Mouse (Mus musculus): ENCODE data around the gene Cysltr1. TPM values are rescaled to one million over a fixed set of nuclear protein-coding genes. Genes with fewer than 3 reads are reported as not detected.

The Cysltr1 gene
- 0.63 and 0.88 TPM in 2 replicates for polyA plus RNA-seq (2016; fragmentation: Nextera tagmentation; extraction: Ambion mirVana)

- no peaks in the 10 kb centered on the region for H3K9me3 ChIP-seq
- no peak within 1 kb of the TSS for H3K4me3 ChIP-seq (replicated peaks)
- H3K4me1 ChIP-seq, result no peaks in the 10 kb centered on the region
- H3K9ac ChIP-seq, result no peak within 1 kb of the TSS
- no peaks in the 10 kb centered on the region for H3K36me3 ChIP-seq (replicated peaks)
- no peak within 1 kb of the TSS for H3K4me2 ChIP-seq
- 24% methylated on average over 6 of the region's 6 CpGs for WGBS
- H3K27me3 ChIP-seq, result no peaks in the 10 kb centered on the region
- no peak within 1 kb of the TSS for H3K27ac ChIP-seq
- ATAC-seq (ENCODE audit: low FRiP score), result no peak
Observed at GRCm38 (mm10) chrX:106603386-106603785, at the start of gene Cysltr1. Gene Cysltr1, minus strand, starts transcription at chrX:106603679.

GRCm38 (mm10) chrX:106634799-106635541 is 31.5 kb upstream of the Cysltr1 start:
- H3K4me3 ChIP-seq (replicated peaks), result no peak overlapping the region
- no peaks in the 10 kb centered on the region for H3K4me1 ChIP-seq
- H3K27ac ChIP-seq, result no peak overlapping the region
- H3K27me3 ChIP-seq, result no peaks in the 10 kb centered on the region
- no peak overlapping the region for H3K9ac ChIP-seq
- no peaks in the 10 kb centered on the region for H3K9me3 ChIP-seq
- WGBS, result 87% methylated on average over 3 of the region's 3 CpGs
- H3K4me2 ChIP-seq, result no peak overlapping the region
- no peak for ATAC-seq (ENCODE audit: low FRiP score)
- H3K36me3 ChIP-seq (replicated peaks), result no peaks in the 10 kb centered on the region

- Histone ChIP-seq H3K4me2 (no peak overlapping the region), H3K4me1 (no peaks in the 10 kb centered on the region)
Observed at GRCm38 (mm10) chrX:106633543-106633942, 30.1 kb upstream of the Cysltr1 start.

GRCm38 (mm10) chrX:106628514-106628913 is 25.0 kb upstream of the Cysltr1 start:
- Histone ChIP-seq H3K27me3 (no peaks in the 10 kb centered on the region), H3K9me3 (no peaks in the 10 kb centered on the region), H3K36me3 (replicated peaks) (no peaks in the 10 kb centered on the region), H3K27ac (no peak overlapping the region), H3K4me2 (no peak overlapping the region), H3K4me3 (replicated peaks) (no peak overlapping the region), H3K4me1 (no peaks in the 10 kb centered on the region), H3K9ac (no peak overlapping the region)
- ATAC-seq (ENCODE audit: low FRiP score), result no peak
- 74% methylated on average over 1 of the region's 1 CpGs for WGBS

More at GRCm38 (mm10) chrX:106633543-106633942, 30.1 kb upstream of the Cysltr1 start:
- no peak overlapping the region for H3K27ac ChIP-seq
- H3K27me3 ChIP-seq, result no peaks in the 10 kb centered on the region
- no peaks in the 10 kb centered on the region for H3K9me3 ChIP-seq
- H3K9ac ChIP-seq, result no peak overlapping the region
- no peaks in the 10 kb centered on the region for H3K36me3 ChIP-seq (replicated peaks)
- ATAC-seq (ENCODE audit: low FRiP score), result no peak
- H3K4me3 ChIP-seq (replicated peaks), result no peak overlapping the region

DNA sequence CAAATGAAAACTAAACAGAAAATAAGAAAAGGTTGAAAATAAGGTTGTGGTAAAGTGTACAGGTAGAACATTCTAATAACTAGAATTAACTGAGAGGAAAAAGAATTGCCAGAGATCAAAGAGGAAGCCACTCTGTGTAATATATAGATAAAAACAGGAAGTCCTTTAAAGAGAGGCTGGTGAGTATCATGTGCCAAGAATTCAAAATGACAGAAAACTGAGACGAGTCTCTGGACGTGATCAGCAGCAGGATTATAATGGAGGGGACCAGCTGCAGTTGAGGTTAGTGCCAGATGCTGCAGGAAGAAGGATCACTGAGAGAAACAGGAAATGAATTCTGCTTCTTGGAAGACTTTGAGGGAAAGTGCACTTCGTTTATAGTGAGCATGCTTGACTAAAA is 20.2 kb upstream of the Cysltr1 start:
- no peak overlapping the region for H3K9ac ChIP-seq
- no peaks in the 10 kb centered on the region for H3K27me3 ChIP-seq
- H3K4me2 ChIP-seq, result no peak overlapping the region
- 72% methylated on average over 3 of the region's 3 CpGs for WGBS
- H3K27ac ChIP-seq, result no peak overlapping the region
- H3K9me3 ChIP-seq, result no peaks in the 10 kb centered on the region
- no peak overlapping the region for H3K4me3 ChIP-seq (replicated peaks)
- ATAC-seq (ENCODE audit: low FRiP score), result no peak
- H3K36me3 ChIP-seq (replicated peaks), result no peaks in the 10 kb centered on the region
- H3K4me1 ChIP-seq, result no peaks in the 10 kb centered on the region

DNA sequence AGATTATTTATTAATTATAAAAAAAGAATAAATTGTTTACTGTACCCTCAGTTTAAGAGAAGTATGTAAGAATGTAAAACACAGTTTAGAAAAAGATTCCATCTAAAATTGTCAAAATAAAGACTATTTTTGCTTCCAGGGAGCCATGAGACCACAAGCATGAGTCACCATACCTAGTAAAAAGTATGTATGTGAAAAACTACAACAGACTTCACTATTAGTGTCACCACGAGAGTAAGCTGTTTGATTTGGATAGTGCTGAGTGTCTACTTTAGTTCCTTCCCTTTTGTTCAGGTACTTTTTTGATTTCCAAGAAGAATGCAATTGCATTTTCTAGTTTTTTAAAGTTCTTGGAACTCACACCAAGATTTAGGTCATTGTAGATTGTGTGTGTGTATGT is 19.0 kb upstream of the Cysltr1 start:
- Histone ChIP-seq H3K27me3 (no peaks in the 10 kb centered on the region), H3K27ac (no peak overlapping the region), H3K9ac (no peak overlapping the region), H3K9me3 (no peaks in the 10 kb centered on the region), H3K4me1 (no peaks in the 10 kb centered on the region), H3K4me3 (replicated peaks) (no peak overlapping the region), H3K4me2 (no peak overlapping the region), H3K36me3 (replicated peaks) (no peaks in the 10 kb centered on the region)
- WGBS, result 77% methylated on average over 1 of the region's 1 CpGs
- no peak for ATAC-seq (ENCODE audit: low FRiP score)

DNA sequence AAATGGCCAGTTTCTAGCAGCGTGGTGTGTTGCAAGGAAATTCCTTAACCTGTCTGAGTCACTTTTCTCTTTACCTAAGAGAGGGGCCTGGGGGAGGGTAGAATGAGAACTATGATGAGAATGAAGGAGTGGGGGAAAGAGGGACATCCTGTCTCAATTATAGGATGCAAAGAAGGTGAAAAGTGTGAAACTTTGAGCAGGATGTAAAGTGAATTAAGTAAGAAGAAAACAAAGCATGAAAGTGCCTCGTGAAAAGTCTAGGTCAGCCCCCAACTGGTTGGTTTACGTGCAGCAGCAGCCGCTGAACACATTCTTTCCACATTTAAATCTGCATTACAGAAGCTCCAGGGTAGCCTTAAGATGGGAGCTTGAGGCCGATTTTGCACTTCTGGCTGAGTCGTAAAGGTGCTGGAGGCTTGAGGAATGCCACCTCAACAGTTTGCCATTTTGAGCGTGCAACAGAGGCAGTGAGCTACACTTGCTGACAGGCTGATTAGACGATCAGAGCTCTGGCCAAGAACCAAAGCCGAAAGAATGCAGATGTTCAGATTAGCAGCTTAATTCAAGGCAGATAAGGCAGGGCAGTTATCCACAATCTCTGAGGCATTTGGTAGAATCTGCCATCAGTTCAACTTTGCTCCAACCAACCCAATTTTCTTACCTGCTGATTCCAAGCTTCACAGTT is 763 bp downstream of the Cysltr1 start:
- no peak for ATAC-seq (ENCODE audit: low FRiP score)
- no peak overlapping the region for H3K27ac ChIP-seq
- no peaks in the 10 kb centered on the region for H3K9me3 ChIP-seq
- no peaks in the 10 kb centered on the region for H3K36me3 ChIP-seq (replicated peaks)
- H3K4me3 ChIP-seq (replicated peaks), result no peak overlapping the region
- no peaks in the 10 kb centered on the region for H3K4me1 ChIP-seq
- no peaks in the 10 kb centered on the region for H3K27me3 ChIP-seq
- no peak overlapping the region for H3K4me2 ChIP-seq
- no peak overlapping the region for H3K9ac ChIP-seq
- WGBS, result 24% methylated on average over 9 of the region's 9 CpGs

GRCm38 (mm10) chrX:106595904-106596303 is 7.6 kb downstream of the Cysltr1 start:
- no peak for ATAC-seq (ENCODE audit: low FRiP score)
- no peak overlapping the region for H3K4me2 ChIP-seq
- H3K27me3 ChIP-seq, result 0 out of 2 replicates have a peak, but pooled peaks cover 3% of the 10 kb centered on the region
- H3K36me3 ChIP-seq (replicated peaks), result no peaks in the 10 kb centered on the region
- H3K4me1 ChIP-seq, result no peaks in the 10 kb centered on the region
- H3K4me3 ChIP-seq (replicated peaks), result no peak overlapping the region
- H3K9me3 ChIP-seq, result no peaks in the 10 kb centered on the region
- WGBS, result 83% methylated on average over 1 of the region's 1 CpGs
- H3K27ac ChIP-seq, result no peak overlapping the region
- H3K9ac ChIP-seq, result no peak overlapping the region

GRCm38 (mm10) chrX:106593914-106594313 is 9.6 kb downstream of the Cysltr1 start:
- no peak overlapping the region for H3K9ac ChIP-seq
- H3K36me3 ChIP-seq (replicated peaks), result no peaks in the 10 kb centered on the region
- ATAC-seq (ENCODE audit: low FRiP score), result no peak
- H3K4me3 ChIP-seq (replicated peaks), result no peak overlapping the region
- no peak overlapping the region for H3K4me2 ChIP-seq
- H3K9me3 ChIP-seq, result no peaks in the 10 kb centered on the region
- no peaks in the 10 kb centered on the region for H3K4me1 ChIP-seq
- H3K27me3 ChIP-seq, result 0 out of 2 replicates have a peak, but pooled peaks cover 3% of the 10 kb centered on the region
- H3K27ac ChIP-seq, result no peak overlapping the region

DNA sequence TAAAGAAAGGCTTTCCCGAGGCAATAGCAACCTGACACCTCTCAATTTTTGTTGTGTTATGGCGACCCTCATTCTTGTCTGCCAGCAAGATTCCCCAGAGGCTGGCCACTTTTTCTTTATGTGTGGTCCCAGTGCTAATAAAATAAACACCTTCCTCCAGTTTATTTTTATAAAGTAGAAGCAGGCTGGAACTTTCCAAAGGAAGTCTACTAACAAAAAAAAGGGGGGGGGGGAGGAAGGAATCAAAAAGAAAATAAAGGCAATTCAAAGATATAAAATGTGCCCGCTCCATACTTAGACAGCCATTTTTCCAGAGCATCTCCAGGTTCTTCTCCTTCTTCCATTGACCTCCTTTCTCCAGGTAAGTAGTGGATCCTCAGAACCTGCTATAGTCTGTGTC is 20.6 kb downstream of the Cysltr1 start, which contains the start of gene Gm5127:
Gene Gm5127 (plus strand): TSS at position 301 of the 400 bp plus-strand sequence.
- Histone ChIP-seq H3K4me1 (no peaks in the 10 kb centered on the region), H3K27me3 (no peaks in the 10 kb centered on the region), H3K4me3 (replicated peaks) (no peak within 1 kb of the TSS), H3K4me2 (no peak within 1 kb of the TSS), H3K9me3 (no peaks in the 10 kb centered on the region), H3K9ac (no peak within 1 kb of the TSS), H3K27ac (no peak within 1 kb of the TSS), H3K36me3 (replicated peaks) (no peaks in the 10 kb centered on the region)
- ATAC-seq (ENCODE audit: low FRiP score), result no peak
- 64% methylated on average over 3 of the region's 3 CpGs for WGBS

DNA sequence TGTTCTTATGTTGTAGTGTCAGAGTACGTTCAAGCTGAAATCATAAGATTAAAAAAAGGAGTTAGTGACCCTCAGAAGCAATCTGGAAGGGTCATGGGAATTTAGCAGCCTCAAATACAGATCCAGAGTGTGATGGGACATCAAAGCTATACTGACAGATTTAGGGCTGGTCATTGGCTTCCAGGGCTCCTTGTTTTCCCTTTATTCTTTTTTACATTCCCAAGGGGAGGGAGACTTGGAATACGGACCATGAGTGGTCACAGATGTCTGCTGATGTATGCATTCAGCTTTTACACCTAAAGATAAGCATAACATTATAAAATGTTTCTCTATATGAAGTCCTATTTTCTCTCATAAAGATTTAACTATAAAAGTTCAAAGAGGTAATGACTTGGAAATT is 21.3 kb downstream of the Cysltr1 start:
- 50% methylated on average over 2 of the region's 2 CpGs for WGBS
- no peak for ATAC-seq (ENCODE audit: low FRiP score)
- Histone ChIP-seq H3K9me3 (no peaks in the 10 kb centered on the region), H3K27ac (no peak overlapping the region), H3K4me3 (replicated peaks) (no peak overlapping the region), H3K9ac (no peak overlapping the region), H3K36me3 (replicated peaks) (no peaks in the 10 kb centered on the region), H3K4me2 (no peak overlapping the region), H3K4me1 (no peaks in the 10 kb centered on the region), H3K27me3 (no peaks in the 10 kb centered on the region)

DNA sequence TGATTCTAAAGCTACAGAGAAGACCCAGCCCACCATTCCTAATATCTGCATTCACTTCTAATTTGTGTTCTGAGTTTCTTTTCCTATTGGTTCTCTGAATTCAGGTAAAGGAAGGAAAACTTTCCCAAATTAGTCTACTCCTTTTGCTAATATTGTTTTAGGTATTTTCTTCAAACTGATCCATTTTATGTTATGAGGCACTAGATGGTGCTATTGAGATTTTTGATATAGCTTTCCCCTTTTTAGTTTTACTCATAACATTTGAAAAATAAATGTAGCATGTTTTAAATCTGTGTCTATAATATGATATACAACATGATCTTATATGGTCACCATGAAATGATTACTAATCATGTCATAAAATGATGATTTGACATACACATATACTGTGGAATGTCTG is 23.1 kb downstream of the Cysltr1 start:
- Histone ChIP-seq H3K9ac (no peak overlapping the region), H3K4me1 (no peaks in the 10 kb centered on the region), H3K27ac (no peak overlapping the region), H3K36me3 (replicated peaks) (no peaks in the 10 kb centered on the region), H3K27me3 (no peaks in the 10 kb centered on the region), H3K9me3 (no peaks in the 10 kb centered on the region), H3K4me2 (no peak overlapping the region), H3K4me3 (replicated peaks) (no peak overlapping the region)
- no peak for ATAC-seq (ENCODE audit: low FRiP score)

DNA sequence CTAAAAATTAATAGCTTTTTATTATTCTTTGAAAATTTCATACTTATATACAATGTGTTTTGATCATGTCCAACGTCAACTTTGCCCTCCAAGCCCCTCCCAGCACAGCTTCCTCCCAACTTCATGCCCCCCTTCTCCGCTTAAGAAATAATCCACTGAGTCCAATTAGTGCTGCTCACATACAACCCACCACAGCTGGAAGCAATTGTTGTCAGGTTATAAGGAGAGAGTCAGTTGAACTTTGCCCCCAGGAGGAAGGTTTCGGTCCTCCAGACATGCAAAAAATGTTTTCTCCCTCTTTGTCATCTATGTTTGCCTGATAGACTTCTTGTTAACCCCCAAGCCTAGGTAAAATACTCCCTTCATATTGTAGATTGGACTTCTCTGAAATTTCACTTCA is 24.5 kb downstream of the Cysltr1 start:
- Histone ChIP-seq H3K9ac (no peak overlapping the region), H3K4me3 (replicated peaks) (no peak overlapping the region), H3K4me1 (no peaks in the 10 kb centered on the region), H3K27ac (no peak overlapping the region), H3K36me3 (replicated peaks) (no peaks in the 10 kb centered on the region), H3K27me3 (no peaks in the 10 kb centered on the region), H3K9me3 (no peaks in the 10 kb centered on the region), H3K4me2 (no peak overlapping the region)
- ATAC-seq (ENCODE audit: low FRiP score), result no peak
- WGBS, result 25% methylated on average over 3 of the region's 3 CpGs
